In the genomic region with DNA sequence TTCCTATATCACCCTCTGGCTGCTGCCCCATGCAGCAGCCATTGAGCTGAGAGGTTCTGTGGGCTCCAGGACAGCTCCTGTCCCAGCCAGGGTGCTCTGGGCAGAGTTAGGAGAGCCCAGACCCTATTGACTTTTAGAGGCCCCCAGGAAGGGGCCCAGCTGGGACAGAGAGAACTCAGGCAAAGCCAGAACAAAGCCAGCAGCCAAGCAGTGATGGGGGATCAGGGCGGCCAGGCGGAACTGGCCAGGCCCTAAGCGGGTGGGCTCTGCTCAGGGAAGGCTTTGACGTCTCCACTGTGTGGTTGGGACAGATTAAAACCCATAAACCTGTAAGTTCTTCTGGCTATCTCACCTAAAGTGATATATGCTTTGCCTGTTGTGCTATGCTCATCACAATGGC, we compare ENCODE assay signal across 10 mouse cellular contexts. TPM values are rescaled to one million over a fixed set of nuclear protein-coding genes. Genes with fewer than 3 reads are reported as not detected.
DNase-seq lines count a peak whose midpoint lies in the region; ATAC-seq lines count a peak whose summit lies in the region.
"Had no signal": no experiment of that assay in that cellular context is flagged by ENCODE, and none has a peak within 500 bp of the region (broad histone marks: within the 10 kb centered on the region; RNA-seq: fewer than 3 reads in every experiment).

No protein-coding gene starts in this region.

- H3K9me3 ChIP-seq in heart, embryonic 16.5 days (replicated peaks; ENCODE audit: control insufficient read depth, low read length), result no peaks in the 10 kb centered on the region
- H3K9me3 ChIP-seq in embryonic facial prominence, embryonic 14.5 days (ENCODE audit: control insufficient read depth, low read length), result no peaks in the 10 kb centered on the region
- H3K9me3 ChIP-seq in intestine, embryonic 14.5 days (ENCODE audit: control insufficient read depth, low read length), result no peaks in the 10 kb centered on the region
- H3K9me3 ChIP-seq in midbrain, embryonic 14.5 days (ENCODE audit: control insufficient read depth, low read length), result no peaks in the 10 kb centered on the region

- H3K27ac ChIP-seq in heart, embryonic 16.5 days (ENCODE audit: low read length), result no peak overlapping the region
- H3K27ac ChIP-seq in embryonic facial prominence, embryonic 14.5 days (replicated peaks; ENCODE audit: low read depth, low read length), result no peak overlapping the region
- H3K27ac ChIP-seq in intestine, embryonic 14.5 days (ENCODE audit: low read depth), result no peak overlapping the region
- no peak overlapping the region for H3K27ac ChIP-seq in midbrain, embryonic 14.5 days (replicated peaks; ENCODE audit: low read depth, low read length)

- no peak overlapping the region; the same call in 1 of the 2 replicates for H3K9ac ChIP-seq in heart, embryonic 16.5 days (ENCODE audit: low read length)
- no peak overlapping the region; the same call in 1 of the 2 replicates for H3K9ac ChIP-seq in embryonic facial prominence, embryonic 14.5 days (ENCODE audit: low read depth, low read length)
- no peak overlapping the region for H3K9ac ChIP-seq in intestine, embryonic 14.5 days (ENCODE audit: low read length)
- 0 out of 2 replicates have a peak overlapping the region, but pooled peaks have one; percentile 74 for H3K9ac ChIP-seq in midbrain, embryonic 14.5 days (replicated peaks; ENCODE audit: low read length)

- no peaks in the 10 kb centered on the region for H3K27me3 ChIP-seq in heart, embryonic 16.5 days (ENCODE audit: control insufficient read depth, insufficient read depth, low read length)
- no peaks in the 10 kb centered on the region for H3K27me3 ChIP-seq in embryonic facial prominence, embryonic 14.5 days (replicated peaks; ENCODE audit: control insufficient read depth, insufficient read depth, low read length)
- no peaks in the 10 kb centered on the region for H3K27me3 ChIP-seq in intestine, embryonic 14.5 days (replicated peaks; ENCODE audit: control insufficient read depth, insufficient read depth, low read length)
- H3K27me3 ChIP-seq in midbrain, embryonic 14.5 days (ENCODE audit: control insufficient read depth, insufficient read depth, low read length), result peaks cover 7% of the 10 kb centered on the region; the same call in 1 of the 2 replicates

- peak overlapping the region; percentile 91 for H3K4me2 ChIP-seq in heart, embryonic 16.5 days (ENCODE audit: low read depth, low read length)
- H3K4me2 ChIP-seq in embryonic facial prominence, embryonic 14.5 days (ENCODE audit: low read depth, low read length), result peak overlapping the region; percentile 99
- H3K4me2 ChIP-seq in intestine, embryonic 14.5 days (ENCODE audit: low read length), result peak overlapping the region; percentile 97
- H3K4me2 ChIP-seq in midbrain, embryonic 14.5 days (ENCODE audit: low read length), result peak overlapping the region; percentile 99

- ATAC-seq in heart, embryonic 16.5 days (replicated peaks; ENCODE audit: extremely low read depth, insufficient read depth, low FRiP score), result no peak
- ATAC-seq in embryonic facial prominence, embryonic 14.5 days (ENCODE audit: low read depth), result no peak
- no peak for ATAC-seq in intestine, embryonic 14.5 days (replicated peaks; ENCODE audit: low FRiP score, low TSS enrichment, low read depth)
- ATAC-seq in midbrain, embryonic 14.5 days (ENCODE audit: low FRiP score, low TSS enrichment), result no peak

- H3K4me1 ChIP-seq in heart, embryonic 16.5 days (ENCODE audit: control insufficient read depth, insufficient read depth, low read length), result peaks cover 35% of the 10 kb centered on the region
- H3K4me1 ChIP-seq in embryonic facial prominence, embryonic 14.5 days (ENCODE audit: control insufficient read depth, insufficient read depth, low read length), result peaks cover 38% of the 10 kb centered on the region
- peaks cover 50% of the 10 kb centered on the region for H3K4me1 ChIP-seq in intestine, embryonic 14.5 days (replicated peaks; ENCODE audit: control insufficient read depth, insufficient read depth, low read length)
- peaks cover 56% of the 10 kb centered on the region for H3K4me1 ChIP-seq in midbrain, embryonic 14.5 days (ENCODE audit: control insufficient read depth, insufficient read depth, low read length)

- no peak for DNase-seq in heart, adult 8-10 months (ENCODE audit: low spot score)
- DNase-seq in embryonic facial prominence, embryonic 14.5 days (ENCODE audit: low spot score), result no peak
- DNase-seq in intestine, embryonic 14.5 days (ENCODE audit: low spot score), result no peak
- no peak for DNase-seq in midbrain, embryonic 14.5 days
- no peak for DNase-seq in right cerebral cortex, adult 18-20 months
- no peak for DNase-seq in spleen, adult 12 weeks (ENCODE audit: low spot score)
- no peak for DNase-seq in urinary bladder, adult 18-20 months (ENCODE audit: low spot score in 2 of 2)
- DNase-seq: lung, adult 18-20 months had no signal

- 92% methylated on average over 4 of the region's 4 CpGs for WGBS in heart, embryonic 16.5 days
- 68% methylated on average over 4 of the region's 4 CpGs for WGBS in embryonic facial prominence, embryonic 14.5 days
- 77% methylated on average over 4 of the region's 4 CpGs for WGBS in intestine, embryonic 14.5 days
- 13% methylated on average over 4 of the region's 4 CpGs for whole genome bisulfite sequencing in midbrain, embryonic 14.5 days

- peaks cover 12% of the 10 kb centered on the region for H3K36me3 ChIP-seq in heart, embryonic 16.5 days (ENCODE audit: control insufficient read depth, insufficient read depth)
- peaks cover 33% of the 10 kb centered on the region for H3K36me3 ChIP-seq in embryonic facial prominence, embryonic 14.5 days (ENCODE audit: control insufficient read depth, insufficient read depth, low read length)
- H3K36me3 ChIP-seq in intestine, embryonic 14.5 days (ENCODE audit: control insufficient read depth, insufficient read depth, low read length), result peaks cover 30% of the 10 kb centered on the region
- H3K36me3 ChIP-seq in midbrain, embryonic 14.5 days (ENCODE audit: control insufficient read depth, insufficient read depth, low read length), result peaks cover 4% of the 10 kb centered on the region; the same call in 1 of the 2 replicates

- no peak overlapping the region for H3K4me3 ChIP-seq in heart, embryonic 16.5 days (ENCODE audit: low read length)
- peak overlapping the region; percentile 77; the same call in 1 of the 2 replicates for H3K4me3 ChIP-seq in embryonic facial prominence, embryonic 14.5 days (ENCODE audit: low read depth, low read length)
- H3K4me3 ChIP-seq in intestine, embryonic 14.5 days (ENCODE audit: low read depth, low read length), result no peak overlapping the region
- no peak overlapping the region for H3K4me3 ChIP-seq in midbrain, embryonic 14.5 days (replicated peaks; ENCODE audit: low read depth, low read length)

RNA-seq across cellular contexts. Expression of gene Nr2f6, which starts 2.8 kb away (rescaled TPM):
- 38.1 and 43.0 TPM in 2 replicates for polyA plus RNA-seq in heart, embryonic 16.5 days (2015; fragmentation: Nextera tagmentation; extraction: Ambion mirVana)
- total RNA-seq in heart, adult 8-10 months (2022), result 10 to 100 TPM; 44.3 to 52.2 (median 46.2) TPM
- 57.2 and 61.9 TPM in 2 replicates for polyA plus RNA-seq in embryonic facial prominence, embryonic 14.5 days (2014; fragmentation: Nextera tagmentation; extraction: Ambion mirVana)
- 71.8 and 92.8 TPM in 2 replicates for polyA plus RNA-seq in intestine, embryonic 14.5 days (2014; fragmentation: Nextera tagmentation; extraction: Ambion mirVana)
- 24.9 and 29.4 TPM in 2 replicates for polyA plus RNA-seq in midbrain, embryonic 14.5 days (2014; fragmentation: Nextera tagmentation; extraction: Ambion mirVana)

RNA-seq across cellular contexts. Expression of gene Ocel1, which starts 7.9 kb away (rescaled TPM):
- 5.7 and 6.2 TPM in 2 replicates for polyA plus RNA-seq in heart, embryonic 16.5 days (2015; fragmentation: Nextera tagmentation; extraction: Ambion mirVana)
- 10 to 100 TPM; 11.2 to 15.0 (median 13.9) TPM for total RNA-seq in heart, adult 8-10 months (2022)
- polyA plus RNA-seq in embryonic facial prominence, embryonic 14.5 days (2014; fragmentation: Nextera tagmentation; extraction: Ambion mirVana), result 3.8 and 4.0 TPM in 2 replicates
- 3.5 and 5.3 TPM in 2 replicates for polyA plus RNA-seq in intestine, embryonic 14.5 days (2014; fragmentation: Nextera tagmentation; extraction: Ambion mirVana)
- polyA plus RNA-seq in midbrain, embryonic 14.5 days (2014; fragmentation: Nextera tagmentation; extraction: Ambion mirVana), result 4.2 and 4.3 TPM in 2 replicates

RNA-seq across cellular contexts. Expression of gene Use1, which starts 12.4 kb away (rescaled TPM):
- polyA plus RNA-seq in heart, embryonic 16.5 days (2015; fragmentation: Nextera tagmentation; extraction: Ambion mirVana), result 77.2 and 82.0 TPM in 2 replicates
- total RNA-seq in heart, adult 8-10 months (2022), result 100 to 1,000 TPM; 176 to 184 (median 181) TPM
- polyA plus RNA-seq in embryonic facial prominence, embryonic 14.5 days (2014; fragmentation: Nextera tagmentation; extraction: Ambion mirVana), result 106 and 115 TPM in 2 replicates
- 110 and 111 TPM in 2 replicates for polyA plus RNA-seq in intestine, embryonic 14.5 days (2014; fragmentation: Nextera tagmentation; extraction: Ambion mirVana)
- polyA plus RNA-seq in midbrain, embryonic 14.5 days (2014; fragmentation: Nextera tagmentation; extraction: Ambion mirVana), result 121 TPM in 2 replicates

RNA-seq across cellular contexts. Expression of gene Ushbp1, which starts 16.6 kb away (rescaled TPM):
- polyA plus RNA-seq in heart, embryonic 16.5 days (2015; fragmentation: Nextera tagmentation; extraction: Ambion mirVana), result 20.6 and 24.4 TPM in 2 replicates
- 10 to 100 TPM; 20.8 to 33.7 (median 22.0) TPM for total RNA-seq in heart, adult 8-10 months (2022)
- 9.4 and 11.3 TPM in 2 replicates for polyA plus RNA-seq in embryonic facial prominence, embryonic 14.5 days (2014; fragmentation: Nextera tagmentation; extraction: Ambion mirVana)
- 8.3 and 9.4 TPM in 2 replicates for polyA plus RNA-seq in intestine, embryonic 14.5 days (2014; fragmentation: Nextera tagmentation; extraction: Ambion mirVana)
- polyA plus RNA-seq in midbrain, embryonic 14.5 days (2014; fragmentation: Nextera tagmentation; extraction: Ambion mirVana), result 3.5 and 5.7 TPM in 2 replicates
- total RNA-seq: hematopoietic stem cell, adult 5-6 weeks had no signal

RNA-seq across cellular contexts. Expression of gene Babam1, which starts 17.7 kb away (rescaled TPM):
- 86.4 and 88.8 TPM in 2 replicates for polyA plus RNA-seq in heart, embryonic 16.5 days (2015; fragmentation: Nextera tagmentation; extraction: Ambion mirVana)
- 10 to 100 TPM; 70.0 to 72.7 (median 71.3) TPM for total RNA-seq in heart, adult 8-10 months (2022)
- polyA plus RNA-seq in embryonic facial prominence, embryonic 14.5 days (2014; fragmentation: Nextera tagmentation; extraction: Ambion mirVana), result 79.6 and 85.2 TPM in 2 replicates
- 95.1 and 99.9 TPM in 2 replicates for polyA plus RNA-seq in intestine, embryonic 14.5 days (2014; fragmentation: Nextera tagmentation; extraction: Ambion mirVana)
- polyA plus RNA-seq in midbrain, embryonic 14.5 days (2014; fragmentation: Nextera tagmentation; extraction: Ambion mirVana), result 78.3 and 88.4 TPM in 2 replicates
